Mouse (Mus musculus) heart, adult 9 months (tissue): ENCODE data around the gene Mcm10.
A peak's percentile ranks its signal among the peaks of the same experiment; 100 is the strongest.

Source experiments
- DNase-seq, 2 experiments: peaks; one replicate each; pipeline ENCODE4 v3.0.0; 2022; ENCODE audit warnings: low spot score in 2 of 2

Gene Mcm10

GRCm38 (mm10) chr2:5012491-5013324 lies at the start of gene Mcm10:
TSS of gene Mcm10 (minus strand) at chr2:5012791.
- peak; percentile 92 to 93 for DNase-seq

- DNase-seq = no peak
These were observed 48.6 kb upstream of the Mcm10 start for GRCm38 (mm10) chr2:5061133-5061708.

- DNase-seq = no peak
These were observed 47.4 kb upstream of the Mcm10 start for GRCm38 (mm10) chr2:5059997-5060396.

- no peak for DNase-seq
These were observed 45.8 kb upstream of the Mcm10 start for GRCm38 (mm10) chr2:5058436-5058835.

- DNase-seq = no peak
These were observed 38.0 kb upstream of the Mcm10 start for GRCm38 (mm10) chr2:5050562-5050961.

- DNase-seq = no peak
These were observed 34.4 kb upstream of the Mcm10 start for GRCm38 (mm10) chr2:5047016-5047415.

GRCm38 (mm10) chr2:5045269-5045965 lies 32.8 kb upstream of the Mcm10 start:
- no peak for DNase-seq

GRCm38 (mm10) chr2:5044321-5044720 lies 31.7 kb upstream of the Mcm10 start:
- no peak for DNase-seq

GRCm38 (mm10) chr2:5043476-5043761 lies 30.8 kb upstream of the Mcm10 start:
- no peak for DNase-seq

GRCm38 (mm10) chr2:5042616-5043475 lies 30.3 kb upstream of the Mcm10 start:
- peak; percentile 13 to 36 for DNase-seq

- DNase-seq = no peak
These were observed 29.3 kb upstream of the Mcm10 start for GRCm38 (mm10) chr2:5041854-5042253.

- DNase-seq = no peak
These were observed 27.9 kb upstream of the Mcm10 start for GRCm38 (mm10) chr2:5040281-5041161.

GRCm38 (mm10) chr2:5039350-5040170 lies 27.0 kb upstream of the Mcm10 start:
- no peak for DNase-seq

GRCm38 (mm10) chr2:5038320-5038719 lies 25.7 kb upstream of the Mcm10 start:
- no peak for DNase-seq

GRCm38 (mm10) chr2:5037390-5037789 lies 24.8 kb upstream of the Mcm10 start:
- DNase-seq = no peak

GRCm38 (mm10) chr2:5036411-5037076 lies 24.0 kb upstream of the Mcm10 start:
- DNase-seq = no peak

- DNase-seq = no peak
These were observed 22.6 kb upstream of the Mcm10 start for GRCm38 (mm10) chr2:5035241-5035640.

GRCm38 (mm10) chr2:5034801-5035200 lies 22.2 kb upstream of the Mcm10 start:
- DNase-seq = no peak
